Mouse (Mus musculus): Measurements from ENCODE around the gene Cyp51.
A peak's percentile ranks its signal among the peaks of the same experiment; 100 is the strongest.
"Not testable (repeated sequence)": the region's sequence is repeated elsewhere in the genome, so short reads cannot be mapped to it uniquely, and the experiment has no call there.

The Cyp51 gene

GRCm38 (mm10) chr5:4104341-4105040 lies at the start of gene Cyp51:
Cyp51 (minus strand) TSS chr5:4104746.
- peak; percentile 81 to 82 for DNase-seq (ENCODE audit: low read depth in 2 of 2, low spot score in 2 of 2)

- DNase-seq (ENCODE audit: low read depth in 2 of 2, low spot score in 2 of 2) = no peak
Observed at GRCm38 (mm10) chr5:4112570-4113098, 8.1 kb upstream of the Cyp51 start.

- not testable (repeated sequence) for DNase-seq (ENCODE audit: low read depth in 2 of 2, low spot score in 2 of 2)
Observed at GRCm38 (mm10) chr5:4107056-4107455, 2.5 kb upstream of the Cyp51 start.

GRCm38 (mm10) chr5:4105651-4106186 lies 1.2 kb upstream of the Cyp51 start:
- no peak for DNase-seq (ENCODE audit: low read depth in 2 of 2, low spot score in 2 of 2)

GRCm38 (mm10) chr5:4103626-4104340 lies 763 bp downstream of the Cyp51 start:
- no peak for DNase-seq (ENCODE audit: low read depth in 2 of 2, low spot score in 2 of 2)

GRCm38 (mm10) chr5:4101770-4102169 lies 2.8 kb downstream of the Cyp51 start:
- DNase-seq (ENCODE audit: low read depth in 2 of 2, low spot score in 2 of 2) = no peak

GRCm38 (mm10) chr5:4101031-4101430 lies 3.5 kb downstream of the Cyp51 start:
- no peak for DNase-seq (ENCODE audit: low read depth in 2 of 2, low spot score in 2 of 2)

- no peak for DNase-seq (ENCODE audit: low read depth in 2 of 2, low spot score in 2 of 2)
Observed at GRCm38 (mm10) chr5:4094471-4094870, 10.1 kb downstream of the Cyp51 start.

- DNase-seq (ENCODE audit: low read depth in 2 of 2, low spot score in 2 of 2) = no peak
Observed at GRCm38 (mm10) chr5:4088190-4088589, 16.4 kb downstream of the Cyp51 start.

- no peak for DNase-seq (ENCODE audit: low read depth in 2 of 2, low spot score in 2 of 2)
Observed at GRCm38 (mm10) chr5:4086309-4086708, 18.2 kb downstream of the Cyp51 start.

- no peak for DNase-seq (ENCODE audit: low read depth in 2 of 2, low spot score in 2 of 2)
Observed at GRCm38 (mm10) chr5:4084948-4085347, 19.6 kb downstream of the Cyp51 start.

- no peak for DNase-seq (ENCODE audit: low read depth in 2 of 2, low spot score in 2 of 2)
Observed at GRCm38 (mm10) chr5:4081513-4081912, 23.0 kb downstream of the Cyp51 start.

- DNase-seq (ENCODE audit: low read depth in 2 of 2, low spot score in 2 of 2) = no peak
Observed at GRCm38 (mm10) chr5:4080861-4081260, 23.7 kb downstream of the Cyp51 start.

- DNase-seq (ENCODE audit: low read depth in 2 of 2, low spot score in 2 of 2) = no peak
Observed at GRCm38 (mm10) chr5:4079086-4079485, 25.5 kb downstream of the Cyp51 start.

GRCm38 (mm10) chr5:4067203-4067602 lies 37.3 kb downstream of the Cyp51 start:
- DNase-seq (ENCODE audit: low read depth in 2 of 2, low spot score in 2 of 2) = no peak

- no peak for DNase-seq (ENCODE audit: low read depth in 2 of 2, low spot score in 2 of 2)
Observed at GRCm38 (mm10) chr5:4066476-4067115, 38.0 kb downstream of the Cyp51 start.

- no peak for DNase-seq (ENCODE audit: low read depth in 2 of 2, low spot score in 2 of 2)
Observed at GRCm38 (mm10) chr5:4060313-4060712, 44.2 kb downstream of the Cyp51 start.

GRCm38 (mm10) chr5:4040922-4041321 lies 63.6 kb downstream of the Cyp51 start:
- no peak for DNase-seq (ENCODE audit: low read depth in 2 of 2, low spot score in 2 of 2)

- peak in 1 of 2 experiments; percentile 3 for DNase-seq (ENCODE audit: low read depth in 2 of 2, low spot score in 2 of 2)
Observed at GRCm38 (mm10) chr5:4040372-4040771, 64.2 kb downstream of the Cyp51 start.

- DNase-seq (ENCODE audit: low read depth in 2 of 2, low spot score in 2 of 2) = no peak
Observed at GRCm38 (mm10) chr5:4039351-4039750, 65.2 kb downstream of the Cyp51 start.

- no peak for DNase-seq (ENCODE audit: low read depth in 2 of 2, low spot score in 2 of 2)
Observed at GRCm38 (mm10) chr5:4036686-4037085, 67.9 kb downstream of the Cyp51 start.

GRCm38 (mm10) chr5:4031846-4032245 lies 72.7 kb downstream of the Cyp51 start:
- DNase-seq (ENCODE audit: low read depth in 2 of 2, low spot score in 2 of 2) = no peak

All from CD8-positive naive resting alpha-beta T cell, adult 2 months (primary cell).